Mouse (Mus musculus) fat pad, adult 2 months (tissue): ENCODE data around the gene Pnliprp2.

ENCODE experiments used
- DNase-seq: peaks from one replicate; pipeline ENCODE4 v3.0.0-alpha.2; 2011; ENCODE audit warnings: low read depth, low spot score; ENCODE audit errors: extremely low read depth

Gene Pnliprp2

GRCm38 (mm10) chr19:58794284-58794683 lies 34.8 kb downstream of the Pnliprp2 start, which contains the start of gene 1700019N19Rik:
TSS of gene 1700019N19Rik (minus strand) at chr19:58794461.
- DNase-seq = no peak

DNA sequence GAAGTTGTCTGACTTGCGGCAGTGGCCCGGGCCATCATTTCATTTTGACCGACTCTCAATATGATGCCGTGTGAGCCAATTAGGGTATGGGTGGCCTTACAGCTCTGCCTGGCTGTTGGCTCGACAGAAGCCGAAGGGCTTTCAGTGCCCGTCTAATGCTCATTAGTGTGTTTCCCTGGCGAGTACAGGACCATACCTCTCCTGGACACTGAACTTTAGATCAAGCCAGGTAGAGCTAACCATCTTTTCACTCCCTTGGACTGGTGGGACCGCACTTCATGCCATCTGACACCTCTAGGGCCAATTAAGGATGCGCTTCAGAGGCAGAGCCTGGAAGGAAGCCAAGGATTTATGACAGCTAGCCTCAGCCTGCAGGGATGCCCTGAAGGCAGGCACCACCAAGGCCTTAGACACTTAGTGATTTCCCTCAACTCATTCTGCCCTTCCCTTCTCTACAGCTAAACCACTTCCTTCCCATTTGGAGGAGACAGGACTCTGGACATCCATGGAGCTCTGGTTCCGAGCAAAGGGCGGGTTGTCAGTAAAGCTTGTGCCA lies 35.7 kb downstream of the Pnliprp2 start:
- no peak for DNase-seq

- no peak for DNase-seq
Measured at GRCm38 (mm10) chr19:58805191-58805779, 45.8 kb downstream of the Pnliprp2 start.

DNA sequence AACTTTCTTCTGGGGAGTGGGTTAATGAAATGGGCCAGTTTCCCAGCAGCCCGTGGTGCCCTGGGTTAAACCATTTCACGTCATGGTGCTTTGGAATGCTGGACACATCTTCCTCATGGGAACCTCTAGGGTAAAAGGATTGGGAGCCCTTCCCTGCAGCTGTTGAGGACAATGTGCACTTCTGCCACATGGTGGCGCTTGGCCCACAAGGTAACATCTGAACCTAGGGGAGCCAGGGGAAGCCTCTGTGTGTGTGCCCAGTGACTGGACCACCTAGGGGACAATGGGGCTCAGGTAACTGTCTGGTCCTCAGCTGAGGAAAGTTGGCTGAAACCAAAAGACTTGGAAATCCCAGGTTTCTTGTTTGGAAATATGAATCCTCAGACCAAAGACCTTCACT lies 46.8 kb downstream of the Pnliprp2 start:
- DNase-seq = no peak

GRCm38 (mm10) chr19:58808864-58809263 lies 49.3 kb downstream of the Pnliprp2 start:
- DNase-seq = no peak

DNA sequence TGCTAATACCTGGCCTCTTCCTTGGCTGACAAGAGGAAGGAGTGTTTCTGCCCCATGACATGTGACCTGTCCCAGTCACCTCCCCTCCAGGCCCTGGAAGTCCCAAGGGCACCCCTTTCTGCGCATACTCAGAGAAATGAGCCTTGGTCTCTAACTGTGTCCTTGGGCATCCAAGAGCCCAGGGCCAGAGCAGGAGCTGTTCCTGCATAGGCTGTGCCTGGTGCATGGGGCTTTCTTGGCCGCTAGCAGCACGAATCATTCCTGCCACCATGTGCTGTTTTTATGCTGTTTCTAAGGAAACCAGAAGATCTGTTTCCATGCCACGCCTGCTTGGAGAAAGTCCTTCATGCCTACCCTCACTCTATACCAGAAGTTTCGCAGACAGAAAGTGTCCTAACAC lies 51.0 kb downstream of the Pnliprp2 start:
- no peak for DNase-seq

DNA sequence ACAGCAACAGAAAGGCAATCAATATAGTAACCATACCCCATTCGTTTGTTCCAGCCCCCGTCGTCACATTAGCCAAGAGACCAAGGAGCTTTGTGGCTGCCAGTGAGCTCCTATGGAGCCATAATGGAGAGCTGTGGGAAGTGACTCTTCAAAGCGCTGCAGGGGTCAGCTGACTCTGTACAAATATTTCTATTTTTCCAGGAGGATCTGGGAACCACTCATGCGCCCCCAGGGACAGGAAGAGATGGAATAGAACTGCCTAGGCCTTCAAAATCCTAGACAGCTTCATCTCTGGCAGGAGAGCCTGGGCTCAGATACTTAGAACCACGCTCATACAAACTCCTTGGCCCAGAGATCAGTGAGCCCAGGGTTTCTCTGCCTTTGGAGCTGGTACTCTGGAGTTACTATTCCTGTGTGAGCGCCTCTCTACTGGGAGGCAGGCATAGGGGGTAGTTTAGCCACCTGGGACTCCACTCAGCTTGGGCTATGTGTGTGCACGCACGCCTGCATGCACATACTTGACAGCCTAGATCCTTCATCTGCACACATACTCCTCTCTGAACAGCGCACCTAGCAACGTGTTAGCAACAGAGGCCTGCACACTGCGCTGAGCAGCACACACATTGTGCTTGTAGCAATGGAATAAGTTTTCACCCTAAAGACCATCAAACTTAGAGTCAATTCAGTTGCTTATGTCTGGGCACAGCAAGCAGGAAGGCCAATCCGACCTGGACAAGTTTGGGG lies 55.8 kb downstream of the Pnliprp2 start:
- DNase-seq = no peak

DNA sequence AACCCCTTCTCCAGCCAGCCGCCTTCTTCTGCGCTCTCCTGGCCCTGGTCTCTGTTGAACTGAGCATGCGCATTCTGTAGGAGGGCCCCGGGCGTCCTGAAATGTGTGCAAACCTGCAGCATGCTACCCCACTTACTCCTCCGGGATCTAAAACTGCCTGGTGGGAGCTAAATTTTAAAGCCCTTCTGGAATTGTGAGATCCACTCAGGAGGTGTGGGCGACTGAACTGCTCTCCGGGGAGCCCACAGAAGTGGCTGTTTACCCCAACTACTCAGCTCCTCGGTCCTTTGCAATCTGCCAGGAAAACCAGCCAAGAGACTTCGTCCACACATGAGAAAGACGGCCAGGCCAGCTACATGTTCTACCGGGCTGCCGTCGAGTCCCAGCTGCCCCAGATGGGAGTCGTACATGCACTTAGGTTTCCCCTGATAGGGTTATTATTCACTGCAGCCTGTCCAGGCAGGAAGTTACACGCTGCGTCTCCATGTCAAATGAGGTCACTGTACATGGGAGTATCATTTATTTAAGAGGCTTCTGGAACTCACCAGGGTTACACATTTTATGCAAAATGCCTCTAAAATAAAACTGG lies 57.0 kb downstream of the Pnliprp2 start:
- no peak for DNase-seq

DNA sequence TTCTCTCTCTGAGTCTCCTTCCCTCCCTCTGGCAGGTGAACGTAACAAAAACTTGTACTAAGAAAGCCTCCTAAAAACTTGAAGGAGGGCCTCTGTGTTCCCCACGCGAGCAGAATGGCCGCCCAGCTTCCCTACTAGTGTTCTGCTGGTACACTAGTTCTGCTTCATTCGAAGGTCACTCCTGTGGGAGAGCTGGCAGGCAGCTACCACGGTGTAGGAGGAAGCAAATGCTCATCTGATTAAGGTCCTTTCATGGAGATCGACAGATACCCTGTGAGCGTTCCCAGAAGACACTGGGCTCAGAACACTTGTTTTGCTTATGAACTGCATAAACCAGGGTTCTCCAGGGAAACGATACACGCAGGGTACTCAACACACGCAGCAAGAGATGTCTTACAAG lies 57.9 kb downstream of the Pnliprp2 start:
- DNase-seq = no peak

GRCm38 (mm10) chr19:58818571-58819415 lies 59.3 kb downstream of the Pnliprp2 start:
- no peak for DNase-seq

- DNase-seq = no peak
Measured at GRCm38 (mm10) chr19:58822454-58823200, 63.1 kb downstream of the Pnliprp2 start.

GRCm38 (mm10) chr19:58823301-58823700 lies 63.8 kb downstream of the Pnliprp2 start:
- no peak for DNase-seq

DNA sequence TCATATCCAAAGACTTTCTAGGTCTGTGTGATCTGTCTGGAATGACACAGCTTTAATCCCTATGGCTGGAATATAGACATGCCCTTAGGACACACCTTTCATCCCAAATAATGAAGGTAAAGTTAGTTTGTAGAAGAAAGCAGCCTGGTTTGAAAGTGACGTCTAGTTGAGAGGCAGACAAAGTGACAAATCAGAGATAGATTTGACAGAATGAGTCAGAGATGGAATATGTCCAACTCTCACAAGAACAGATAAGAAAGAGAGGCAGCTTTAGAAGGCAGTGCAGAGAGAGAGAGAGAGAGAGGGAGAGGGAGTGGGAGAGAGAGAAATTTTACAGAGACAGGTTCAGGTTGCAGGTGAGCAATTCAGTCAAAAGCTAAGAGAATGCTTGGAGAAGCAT lies 64.8 kb downstream of the Pnliprp2 start:
- DNase-seq = no peak
